Mouse (Mus musculus) limb, embryonic 14.5 days (tissue): Measurements from ENCODE around the gene Enah. TPM values are rescaled to one million over a fixed set of nuclear protein-coding genes. Genes with fewer than 3 reads are reported as not detected.

Experiments
- ATAC-seq: fragments of 200-750 bp; cut with Nextera tagmentation; 2 replicates; pipeline ENCODE4 v1.8.0; 2017; ENCODE audit warnings: low read depth, moderate number of reproducible peaks, moderate TSS enrichment; ENCODE audit not compliant: low FRiP score
- DNase-seq: peaks from one replicate; pipeline ENCODE4 v3.0.0-alpha.2; 2015; ENCODE audit warnings: low spot score
- H3K27ac ChIP-seq: fragments of 300-500 bp; sonication (generic); replicated peaks from 2 replicates; pipeline ENCODE4 v1.5.1; 2014; ENCODE audit warnings: low read depth, mild to moderate bottlenecking, low read length, moderate library complexity, mixed read lengths
- H3K27me3 ChIP-seq: fragments of 300-500 bp; sonication (generic); 2 replicates; pipeline ENCODE4 v1.6.1; 2014; ENCODE audit warnings: low read length, mixed read lengths; ENCODE audit not compliant: control insufficient read depth, insufficient read depth
- H3K36me3 ChIP-seq: fragments of 300-500 bp; sonication (generic); 2 replicates; pipeline ENCODE4 v1.6.1; 2014; ENCODE audit warnings: mild to moderate bottlenecking, low read length, moderate library complexity, mixed read lengths; ENCODE audit not compliant: control insufficient read depth, insufficient read depth
- H3K4me1 ChIP-seq: fragments of 300-500 bp; sonication (generic); 2 replicates; pipeline ENCODE4 v1.6.1; 2014; ENCODE audit warnings: antibody characterized with exemption, low read length, mixed read lengths; ENCODE audit not compliant: control insufficient read depth, insufficient read depth
- H3K4me2 ChIP-seq: fragments of 300-500 bp; sonication (generic); replicated peaks from 2 replicates; pipeline ENCODE4 v1.6.1; 2014; ENCODE audit warnings: low read depth, mild to moderate bottlenecking, low read length, moderate library complexity; ENCODE audit not compliant: severe bottlenecking
- H3K4me3 ChIP-seq: fragments of 300-500 bp; sonication (generic); replicated peaks from 2 replicates; pipeline ENCODE4 v1.5.1; 2014; ENCODE audit warnings: low read length
- H3K9ac ChIP-seq: fragments of 300-500 bp; sonication (generic); 2 replicates; pipeline ENCODE4 v1.6.1; 2014; ENCODE audit warnings: mild to moderate bottlenecking, low read depth, low read length, moderate library complexity; ENCODE audit not compliant: severe bottlenecking
- H3K9me3 ChIP-seq: fragments of 300-500 bp; sonication (generic); 2 replicates; pipeline ENCODE4 v1.6.1; 2016; ENCODE audit warnings: low read length; ENCODE audit not compliant: control insufficient read depth
- POLR2A ChIP-seq: fragments of 200-500 bp; IDR thresholded peaks from 2 replicates; pipeline ENCODE4 v1.8.0; 2012; ENCODE audit warnings: inconsistent platforms, mild to moderate bottlenecking, moderate library complexity, borderline replicate concordance; ENCODE audit not compliant: insufficient read depth, insufficient read length; ENCODE audit errors: extremely low read depth
- WGBS: fragments of 180-500 bp; shearing (Covaris S2); extraction: QIAGEN DNeasy Blood & Tissue Kit; methylation state at CpG from one replicate; pipeline ENCODE4 v1.1.7; 2014; 5-methylcytosine and 5-hydroxymethylcytosine counted together
- polyA plus RNA-seq, 2 experiments: library from polyadenylated mRNA; depleted of rRNA in 1 of 2; stranded (reverse) in 1 of 2; unstranded in 1 of 2; fragments of >200 nt; fragmentation: Nextera tagmentation in 1 of 2; extraction: Ambion mirVana in 1 of 2; gene quantifications; 2 replicates each; pipeline versions ENCODE4 v1.2.1 to v1.2.3; 2012 to 2014

Gene Enah
- polyA plus RNA-seq, 2 experiments = 29.3 to 89.2 TPM

DNA sequence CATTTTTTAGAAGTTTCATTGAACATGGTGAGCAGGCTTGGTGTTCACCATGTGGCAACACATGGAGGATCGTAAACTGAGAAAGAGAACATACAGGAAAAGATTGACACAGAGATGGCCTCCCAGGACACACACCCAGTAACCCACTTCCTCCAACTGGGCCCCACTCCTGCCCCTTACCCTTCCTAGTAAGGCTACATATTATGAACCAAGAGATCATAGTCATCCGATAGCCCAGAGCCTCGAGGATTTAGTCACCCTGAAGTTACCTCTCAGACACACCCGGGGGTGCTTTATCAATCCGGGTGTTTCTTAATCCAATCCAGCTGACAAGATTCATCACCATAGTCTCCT is 153.9 kb downstream of the Enah start:
- WGBS = 63% methylated on average over 5 of the region's 5 CpGs
- no peak for TF ChIP-seq POLR2A
- H3K9me3 ChIP-seq = no peaks in the 10 kb centered on the region
- DNase-seq (no peak), ATAC-seq (no peak)
- no peaks in the 10 kb centered on the region for H3K27me3 ChIP-seq
- no peaks in the 10 kb centered on the region for H3K36me3 ChIP-seq
- H3K4me2 ChIP-seq = no peak overlapping the region
- H3K27ac ChIP-seq = no peak overlapping the region
- H3K4me3 ChIP-seq = no peak overlapping the region
- H3K9ac ChIP-seq = no peak overlapping the region
- H3K4me1 ChIP-seq = peaks cover 5% of the 10 kb centered on the region; the same call in 1 of the 2 replicates

GRCm38 (mm10) chr1:181864971-181865862 is 154.6 kb downstream of the Enah start:
- H3K27ac ChIP-seq = no peak overlapping the region
- no peaks in the 10 kb centered on the region for H3K27me3 ChIP-seq
- TF ChIP-seq POLR2A = no peak
- no peak overlapping the region for H3K4me2 ChIP-seq
- peaks cover 5% of the 10 kb centered on the region; the same call in 1 of the 2 replicates for H3K4me1 ChIP-seq
- H3K9ac ChIP-seq = no peak overlapping the region
- H3K4me3 ChIP-seq = no peak overlapping the region
- H3K36me3 ChIP-seq = no peaks in the 10 kb centered on the region
- 68% methylated on average over 11 of the region's 11 CpGs for WGBS
- no peak for DNase-seq
- no peaks in the 10 kb centered on the region for H3K9me3 ChIP-seq
- ATAC-seq = no peak

DNA sequence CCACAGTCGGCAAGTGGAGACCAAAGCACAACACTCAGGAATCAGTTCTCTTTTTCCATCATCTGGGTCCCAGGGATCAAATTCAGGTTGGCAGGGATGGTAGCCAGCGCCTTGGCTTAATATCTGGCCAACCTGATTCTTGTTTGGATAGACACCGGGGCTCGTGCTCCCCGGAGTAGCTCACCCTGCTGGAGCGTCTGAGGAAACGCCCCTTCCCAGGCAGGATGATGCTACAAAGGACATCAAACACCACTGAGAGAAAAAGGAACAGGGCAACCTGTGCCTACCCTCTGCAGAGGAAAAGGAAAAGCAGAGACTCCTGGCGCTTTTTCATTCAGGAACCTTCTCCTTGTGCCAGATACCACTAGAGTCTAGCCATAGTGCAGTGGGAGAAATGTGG is 156.4 kb downstream of the Enah start:
- no peak overlapping the region for H3K27ac ChIP-seq
- H3K4me2 ChIP-seq = no peak overlapping the region
- peaks cover 5% of the 10 kb centered on the region; the same call in 1 of the 2 replicates for H3K4me1 ChIP-seq
- H3K9me3 ChIP-seq = no peaks in the 10 kb centered on the region
- TF ChIP-seq POLR2A = no peak
- no peaks in the 10 kb centered on the region for H3K27me3 ChIP-seq
- H3K36me3 ChIP-seq = no peaks in the 10 kb centered on the region
- no peak overlapping the region for H3K9ac ChIP-seq
- ATAC-seq = no peak
- H3K4me3 ChIP-seq = no peak overlapping the region
- 26% methylated on average over 8 of the region's 8 CpGs for WGBS
- DNase-seq = no peak

GRCm38 (mm10) chr1:181862676-181863374 is 157.0 kb downstream of the Enah start:
- H3K27ac ChIP-seq = no peak overlapping the region
- whole genome bisulfite sequencing = 39% methylated on average over 16 of the region's 16 CpGs

GRCm38 (mm10) chr1:181861181-181861902 is 158.4 kb downstream of the Enah start:
- no peak overlapping the region for H3K9ac ChIP-seq
- no peak overlapping the region for H3K4me2 ChIP-seq
- WGBS = 86% methylated on average over 2 of the region's 2 CpGs
- ATAC-seq (no peak), DNase-seq (no peak)
- peaks cover 5% of the 10 kb centered on the region; the same call in 1 of the 2 replicates for H3K4me1 ChIP-seq
- no peaks in the 10 kb centered on the region for H3K27me3 ChIP-seq
- no peak overlapping the region for H3K27ac ChIP-seq
- TF ChIP-seq POLR2A = no peak
- H3K36me3 ChIP-seq = no peaks in the 10 kb centered on the region
- H3K9me3 ChIP-seq = no peaks in the 10 kb centered on the region
- no peak overlapping the region for H3K4me3 ChIP-seq

More at GRCm38 (mm10) chr1:181862676-181863374, 157.0 kb downstream of the Enah start:
- Histone ChIP-seq H3K4me3 (no peak overlapping the region), H3K27me3 (no peaks in the 10 kb centered on the region), H3K4me1 (peaks cover 5% of the 10 kb centered on the region; the same call in 1 of the 2 replicates), H3K4me2 (no peak overlapping the region), H3K9me3 (no peaks in the 10 kb centered on the region), H3K9ac (no peak overlapping the region), H3K36me3 (no peaks in the 10 kb centered on the region)
- ATAC-seq (no peak), DNase-seq (no peak)
- no peak for TF ChIP-seq POLR2A
